14 mouse cellular contexts compared by ENCODE assay signal in genomic region chr4:108319747-108320146, GRCm38 (mm10). TPM values are rescaled to one million over a fixed set of nuclear protein-coding genes. Genes with fewer than 3 reads are reported as not detected.
A peak's percentile ranks its signal among the peaks of the same experiment; 100 is the strongest.
DNase-seq lines count a peak whose midpoint lies in the region; TF ChIP-seq lines count a peak whose summit lies in the region.
"Had no signal": no experiment of that assay in that cellular context is flagged by ENCODE, and none has a peak within 500 bp of the region (broad histone marks: within the 10 kb centered on the region; RNA-seq: fewer than 3 reads in every experiment).

No protein-coding gene starts in this region.

- H3K36me3 ChIP-seq in heart, adult 2 months (ENCODE audit: control insufficient read depth, insufficient read depth, low read length): no peaks in the 10 kb centered on the region
- no peaks in the 10 kb centered on the region for H3K36me3 ChIP-seq in embryonic facial prominence, embryonic 10.5 days (replicated peaks)
- H3K36me3 ChIP-seq: G1E; heart, embryonic 13.5 days; neural tube, embryonic 12.5 days had no signal

- H3K27me3 ChIP-seq in heart, adult 2 months (ENCODE audit: control insufficient read depth, insufficient read depth, low read length): no peaks in the 10 kb centered on the region
- H3K27me3 ChIP-seq in embryonic facial prominence, embryonic 10.5 days (replicated peaks; ENCODE audit: low read depth, poor library complexity, severe bottlenecking): no peaks in the 10 kb centered on the region
- H3K27me3 ChIP-seq: heart, embryonic 13.5 days; neural tube, embryonic 12.5 days had no signal

- no peaks in the 10 kb centered on the region for H3K79me2 ChIP-seq in heart, adult 2 months (replicated peaks; ENCODE audit: control insufficient read depth, insufficient read depth, low read length)

- no peak overlapping the region for H3K27ac ChIP-seq in heart, adult 2 months
- H3K27ac ChIP-seq in embryonic facial prominence, embryonic 10.5 days (replicated peaks): no peak overlapping the region
- H3K27ac ChIP-seq: heart, embryonic 13.5 days; neural tube, embryonic 12.5 days had no signal

- H3K9ac ChIP-seq in heart, adult 2 months (ENCODE audit: low read depth, low read length): no peak overlapping the region
- H3K9ac ChIP-seq: heart, embryonic 13.5 days; neural tube, embryonic 12.5 days had no signal

- intact Hi-C loops in heart, adult 2 months (cut with DNase I): loop anchor here (10.0 kb wide), 1 partner anchor 245 kb away; no protein-coding TSS in a partner anchor
- intact Hi-C loops in heart, postnatal 14 days (cut with DNase I): loop anchor here (5.0 to 10.0 kb wide), 2 partner anchors 67 to 395 kb away; partner anchors contain the start of gene Cpt2

- TF ChIP-seq EP300 in heart, adult 2 months (IDR thresholded peaks at IDR 0.05; ENCODE audit: insufficient read depth, low read depth, low read length): no peak

- TF ChIP-seq CTCF in heart, adult 2 months (IDR thresholded peaks at IDR 0.05): peak; percentile 44

- no peaks in the 10 kb centered on the region for H3K9me3 ChIP-seq in embryonic facial prominence, embryonic 10.5 days
- H3K9me3 ChIP-seq: heart, embryonic 13.5 days; neural tube, embryonic 12.5 days had no signal

- no peak overlapping the region for H3K4me3 ChIP-seq in heart, adult 2 months
- H3K4me3 ChIP-seq in embryonic facial prominence, embryonic 10.5 days: no peak overlapping the region
- H3K4me3 ChIP-seq: heart, embryonic 13.5 days; neural tube, embryonic 12.5 days had no signal

- H3K4me1 ChIP-seq in heart, adult 2 months (ENCODE audit: control insufficient read depth, insufficient read depth, low read length): peaks cover 1% of the 10 kb centered on the region; the same call in 1 of the 2 replicates
- H3K4me1 ChIP-seq in embryonic facial prominence, embryonic 10.5 days: no peaks in the 10 kb centered on the region
- H3K4me1 ChIP-seq: neural tube, embryonic 12.5 days had no signal

- no peak for DNase-seq in heart, adult 2 months
- DNase-seq in heart, postnatal 14 days: no peak
- peak; percentile 12 for DNase-seq in retina, embryonic 14.5 days (ENCODE audit: low spot score)
- no peak for DNase-seq in retina, postnatal 1 day
- DNase-seq in embryonic facial prominence, embryonic 10.5 days (ENCODE audit: low spot score): peak; percentile 30
- peak; percentile 34 to 41 for DNase-seq in thymus, postnatal 36 days
- DNase-seq in right cerebral cortex, postnatal 4 days: no peak
- DNase-seq in heart, adult 11 months: no peak
- DNase-seq: adrenal gland, adult 8-10 months; cerebellum, adult 18-20 months; kidney, adult 11 months had no signal

- 71% methylated on average over 6 of the region's 6 CpGs for WGBS in heart, adult 2 months
- 73% methylated on average over 6 of the region's 6 CpGs for WGBS in embryonic facial prominence, embryonic 10.5 days

- no peak for TF ChIP-seq POLR2A in heart, adult 2 months (IDR thresholded peaks at IDR 0.05; ENCODE audit: insufficient read depth, low read depth, low read length)

RNA-seq across cellular contexts. Expression of gene Coa7, which starts 8.2 kb away (rescaled TPM):
- 10 to 100 TPM; 29.5 to 40.1 TPM for total RNA-seq in heart, adult 2 months (2021)
- 11.1 and 17.6 TPM in 2 replicates for polyA plus RNA-seq in heart, adult 2 months (2012; rRNA removed)
- 10 to 100 TPM; 41.1 TPM for total RNA-seq in heart, postnatal 14 days (2021)
- 70.4 and 78.9 TPM in 2 replicates for polyA plus RNA-seq in embryonic facial prominence, embryonic 10.5 days (2016; fragmentation: Nextera tagmentation; extraction: Ambion mirVana)

RNA-seq across cellular contexts. Expression of gene Zyg11b, which starts 18.9 kb away (rescaled TPM):
- 10 to 100 TPM; 34.8 to 39.1 TPM for total RNA-seq in heart, adult 2 months (2021)
- 10.9 and 24.2 TPM in 2 replicates for polyA plus RNA-seq in heart, adult 2 months (2012; rRNA removed)
- 10 to 100 TPM; 37.6 to 39.1 TPM for total RNA-seq in heart, postnatal 14 days (2021)
- polyA plus RNA-seq in embryonic facial prominence, embryonic 10.5 days (2016; fragmentation: Nextera tagmentation; extraction: Ambion mirVana): 14.7 and 15.4 TPM in 2 replicates

Comparison
In these comparisons a context has a peak if more than half of its experiments do, and no peak if none do; other contexts are left out.
1. DNase-seq: peak in retina, embryonic 14.5 days (single experiment), embryonic facial prominence, embryonic 10.5 days (single experiment) and thymus, postnatal 36 days (2 of 2); none in heart, adult 2 months (0 of 2), heart, postnatal 14 days (0 of 2), retina, postnatal 1 day (single experiment), right cerebral cortex, postnatal 4 days (single experiment) and heart, adult 11 months (single experiment).